Mouse (Mus musculus): ENCODE data around the gene Gm13277.
"Not testable (repeated sequence)": the region's sequence is repeated elsewhere in the genome, so short reads cannot be mapped to it uniquely, and the experiment has no call there.

The Gm13277 gene

GRCm38 (mm10) chr4:88788402-88788801 lies at the start of gene Gm13277:
Gene Gm13277, plus strand, starts transcription at chr4:88788632.
- DNase-seq (ENCODE audit: low read depth, low spot score): not testable (repeated sequence)

- DNase-seq (ENCODE audit: low read depth, low spot score): no peak
Measured at GRCm38 (mm10) chr4:88739036-88739435, 49.4 kb upstream of the Gm13277 start.

- no peak for DNase-seq (ENCODE audit: low read depth, low spot score)
Measured at GRCm38 (mm10) chr4:88741426-88741825, 47.0 kb upstream of the Gm13277 start.

- no peak for DNase-seq (ENCODE audit: low read depth, low spot score)
Measured at GRCm38 (mm10) chr4:88742771-88743371, 45.6 kb upstream of the Gm13277 start.

GRCm38 (mm10) chr4:88744207-88744606 lies 44.2 kb upstream of the Gm13277 start:
- DNase-seq (ENCODE audit: low read depth, low spot score): no peak

- no peak for DNase-seq (ENCODE audit: low read depth, low spot score)
Measured at GRCm38 (mm10) chr4:88749926-88750325, 38.5 kb upstream of the Gm13277 start.

- DNase-seq (ENCODE audit: low read depth, low spot score): not testable (repeated sequence)
Measured at GRCm38 (mm10) chr4:88754818-88755340, 33.6 kb upstream of the Gm13277 start, which contains the start of gene Gm13271. Gene Gm13271, plus strand, starts transcription at chr4:88754868.

GRCm38 (mm10) chr4:88756581-88757513 lies 31.6 kb upstream of the Gm13277 start:
- DNase-seq (ENCODE audit: low read depth, low spot score): not testable (repeated sequence)

GRCm38 (mm10) chr4:88757628-88758031 lies 30.8 kb upstream of the Gm13277 start:
- not testable (repeated sequence) for DNase-seq (ENCODE audit: low read depth, low spot score)

- DNase-seq (ENCODE audit: low read depth, low spot score): not testable (repeated sequence)
Measured at GRCm38 (mm10) chr4:88758751-88759150, 29.7 kb upstream of the Gm13277 start.

- DNase-seq (ENCODE audit: low read depth, low spot score): not testable (repeated sequence)
Measured at GRCm38 (mm10) chr4:88759610-88760268, 28.7 kb upstream of the Gm13277 start, which contains the start of gene Gm13283. Gene Gm13283, plus strand, starts transcription at chr4:88760119.

- DNase-seq (ENCODE audit: low read depth, low spot score): not testable (repeated sequence)
Measured at GRCm38 (mm10) chr4:88760431-88760830, 28.0 kb upstream of the Gm13277 start.

- not testable (repeated sequence) for DNase-seq (ENCODE audit: low read depth, low spot score)
Measured at GRCm38 (mm10) chr4:88761776-88762175, 26.7 kb upstream of the Gm13277 start.

- DNase-seq (ENCODE audit: low read depth, low spot score): not testable (repeated sequence)
Measured at GRCm38 (mm10) chr4:88762341-88762740, 26.1 kb upstream of the Gm13277 start.

- DNase-seq (ENCODE audit: low read depth, low spot score): not testable (repeated sequence)
Measured at GRCm38 (mm10) chr4:88763384-88764018, 24.9 kb upstream of the Gm13277 start.

- not testable (repeated sequence) for DNase-seq (ENCODE audit: low read depth, low spot score)
Measured at GRCm38 (mm10) chr4:88773534-88773933, 14.9 kb upstream of the Gm13277 start, which contains the start of gene Gm13290. Gene Gm13290, plus strand, starts transcription at chr4:88773834.

- DNase-seq (ENCODE audit: low read depth, low spot score): not testable (repeated sequence)
Measured at GRCm38 (mm10) chr4:88776622-88777021, 11.8 kb upstream of the Gm13277 start, which contains the start of gene Gm13289. Gene Gm13289, plus strand, starts transcription at chr4:88776922.

GRCm38 (mm10) chr4:88779550-88779949 lies 8.9 kb upstream of the Gm13277 start, which contains the start of gene Gm13272:
Gene Gm13272, plus strand, starts transcription at chr4:88779850.
- not testable (repeated sequence) for DNase-seq (ENCODE audit: low read depth, low spot score)

GRCm38 (mm10) chr4:88780320-88780719 lies 8.1 kb upstream of the Gm13277 start:
- not testable (repeated sequence) for DNase-seq (ENCODE audit: low read depth, low spot score)

GRCm38 (mm10) chr4:88781831-88782230 lies 6.6 kb upstream of the Gm13277 start, which contains the start of gene Ifnz:
Gene Ifnz, plus strand, starts transcription at chr4:88782131.
- not testable (repeated sequence) for DNase-seq (ENCODE audit: low read depth, low spot score)

GRCm38 (mm10) chr4:88782335-88782734 lies 6.1 kb upstream of the Gm13277 start:
- DNase-seq (ENCODE audit: low read depth, low spot score): not testable (repeated sequence)

Measured in embryo, embryonic 11.5 days (tissue).